Mouse (Mus musculus) thymus, adult 2 months (tissue): ENCODE results near the gene Ethe1.

Source experiments
- CTCF ChIP-seq: fragments of 200-500 bp; IDR thresholded peaks from 2 replicates; pipeline ENCODE4 v1.5.1; 2012; ENCODE audit warnings: mild to moderate bottlenecking, control low read depth, low read length, moderate library complexity, borderline replicate concordance; ENCODE audit not compliant: control insufficient read depth, poor library complexity, insufficient read depth; ENCODE audit errors: extremely low read depth
- POLR2A ChIP-seq: fragments of 200-500 bp; IDR thresholded peaks from 2 replicates; pipeline ENCODE4 v1.6.1; 2012; ENCODE audit warnings: mild to moderate bottlenecking, low read length, control low read depth, moderate library complexity; ENCODE audit not compliant: control insufficient read depth, poor library complexity, insufficient read depth; ENCODE audit errors: extremely low read depth

GRCm38 (mm10) chr7:24610144-24610878 is 23.0 kb downstream of the Ethe1 start, which contains the start of gene Phldb3:
- TF ChIP-seq CTCF (no peak), POLR2A (no peak)
